Mouse (Mus musculus) stomach, embryonic 14.5 days (tissue): ENCODE results near the gene Plekhj1. TPM values are rescaled to one million over a fixed set of nuclear protein-coding genes. Genes with fewer than 3 reads are reported as not detected.

ENCODE experiments used
- ATAC-seq: fragments of 200-750 bp; cut with Nextera tagmentation; 2 replicates; pipeline ENCODE4 v1.8.0; 2017; ENCODE audit warnings: low read depth, moderate TSS enrichment; ENCODE audit not compliant: insufficient number of reproducible peaks, insufficient read depth, low FRiP score
- H3K27ac ChIP-seq: fragments of 300-500 bp; sonication (generic); 2 replicates; pipeline ENCODE4 v1.5.1; 2014; ENCODE audit warnings: mild to moderate bottlenecking, low read length, moderate library complexity, mixed read lengths
- H3K27me3 ChIP-seq: fragments of 300-500 bp; sonication (generic); 2 replicates; pipeline ENCODE4 v1.6.1; 2014; ENCODE audit warnings: low read length, control low read depth, mixed read lengths; ENCODE audit not compliant: control insufficient read depth, insufficient read depth
- H3K36me3 ChIP-seq: fragments of 300-500 bp; sonication (generic); 2 replicates; pipeline ENCODE4 v1.6.1; 2014; ENCODE audit warnings: mild to moderate bottlenecking, control low read depth, low read length, moderate library complexity, mixed read lengths; ENCODE audit not compliant: control insufficient read depth, insufficient read depth
- H3K4me1 ChIP-seq: fragments of 300-500 bp; sonication (generic); 2 replicates; pipeline ENCODE4 v1.6.1; 2014; ENCODE audit warnings: low read length, control low read depth, mixed read lengths; ENCODE audit not compliant: control insufficient read depth, insufficient read depth
- H3K4me2 ChIP-seq: fragments of 300-500 bp; sonication (generic); replicated peaks from 2 replicates; pipeline ENCODE4 v1.6.1; 2014; ENCODE audit warnings: low read depth, low read length, control low read depth
- H3K4me3 ChIP-seq: fragments of 300-500 bp; sonication (generic); 2 replicates; pipeline ENCODE4 v1.5.1; 2014; ENCODE audit warnings: low read depth, low read length, control low read depth
- H3K9ac ChIP-seq: fragments of 300-500 bp; sonication (generic); replicated peaks from 2 replicates; pipeline ENCODE4 v1.6.1; 2014; ENCODE audit warnings: low read depth, mild to moderate bottlenecking, control low read depth, low read length, moderate library complexity, mixed read lengths
- H3K9me3 ChIP-seq: fragments of 300-500 bp; sonication (generic); 2 replicates; pipeline ENCODE4 v1.6.1; 2016; ENCODE audit warnings: low read depth, low read length, control low read depth; ENCODE audit not compliant: control insufficient read depth
- WGBS: fragments of 180-500 bp; shearing (Covaris S2); extraction: QIAGEN DNeasy Blood & Tissue Kit; methylation state at CpG from one replicate; pipeline ENCODE4 v1.1.7; 2014; 5-methylcytosine and 5-hydroxymethylcytosine counted together
- polyA plus RNA-seq: library from polyadenylated mRNA; unstranded; fragments of >200 nt; fragmentation: Nextera tagmentation; extraction: Ambion mirVana; gene quantifications from 2 replicates; pipeline ENCODE4 v1.2.1, GENCODE M21; 2014

The Plekhj1 gene
- polyA plus RNA-seq, 1 experiment from 2014 or later, result 116 TPM

DNA sequence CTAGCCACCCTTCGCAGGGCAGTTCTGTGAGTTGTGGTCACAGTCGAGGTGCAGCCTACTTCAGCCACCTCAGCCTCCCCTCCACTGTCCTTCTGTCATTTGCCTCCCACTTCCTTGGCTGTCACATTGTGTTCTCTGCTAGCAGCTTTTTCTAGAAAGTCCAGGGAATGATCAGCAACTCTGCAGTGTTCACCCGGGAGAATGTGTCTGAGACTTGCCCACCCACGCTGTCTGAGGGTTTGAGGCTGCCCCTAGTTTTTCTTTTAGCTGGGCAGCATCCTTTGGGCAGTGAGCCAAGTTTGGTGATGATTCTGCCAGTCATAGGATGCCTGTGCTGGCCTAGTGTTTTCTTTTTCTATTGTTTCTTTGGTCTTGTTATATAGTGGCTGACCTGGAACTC, 41.5 kb downstream of the Plekhj1 start:
- Histone ChIP-seq H3K9me3 (no peaks in the 10 kb centered on the region), H3K27ac (no peak overlapping the region), H3K4me1 (peaks cover 25% of the 10 kb centered on the region), H3K4me2 (peak overlapping the region; percentile 95), H3K4me3 (no peak overlapping the region), H3K9ac (no peak overlapping the region), H3K27me3 (no peaks in the 10 kb centered on the region), H3K36me3 (no peaks in the 10 kb centered on the region)
- 67% methylated on average over 4 of the region's 4 CpGs for WGBS
- no peak for ATAC-seq

DNA sequence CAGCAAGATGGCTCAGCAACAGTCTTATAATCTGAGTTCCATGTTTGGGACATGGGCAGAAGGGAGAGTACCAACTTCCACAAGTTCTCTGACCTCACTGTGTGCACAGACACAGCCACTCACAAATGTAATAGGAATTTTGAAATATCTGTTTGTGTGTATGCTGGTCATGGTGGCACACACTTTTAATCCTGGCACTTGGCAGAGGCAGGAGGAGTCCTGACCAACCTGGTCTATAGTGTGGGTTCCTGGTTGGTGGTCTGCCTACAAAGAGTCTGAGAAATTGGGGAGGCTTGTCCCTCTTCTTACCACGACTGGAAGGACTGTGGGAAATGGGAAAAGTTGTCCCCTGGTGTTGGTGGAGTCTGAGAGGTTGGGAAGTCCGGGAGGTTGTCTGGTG, 41.9 kb downstream of the Plekhj1 start:
- ATAC-seq, result no peak
- 0 out of 2 replicates have a peak overlapping the region, but pooled peaks have one; percentile 88 for H3K9ac ChIP-seq
- no peak overlapping the region for H3K27ac ChIP-seq
- H3K4me2 ChIP-seq, result peak overlapping the region; percentile 95
- H3K27me3 ChIP-seq, result no peaks in the 10 kb centered on the region
- H3K36me3 ChIP-seq, result no peaks in the 10 kb centered on the region
- peaks cover 27% of the 10 kb centered on the region for H3K4me1 ChIP-seq
- peak overlapping the region; percentile 88 for H3K4me3 ChIP-seq
- H3K9me3 ChIP-seq, result no peaks in the 10 kb centered on the region
- 66% methylated on average over 2 of the region's 2 CpGs for WGBS

DNA sequence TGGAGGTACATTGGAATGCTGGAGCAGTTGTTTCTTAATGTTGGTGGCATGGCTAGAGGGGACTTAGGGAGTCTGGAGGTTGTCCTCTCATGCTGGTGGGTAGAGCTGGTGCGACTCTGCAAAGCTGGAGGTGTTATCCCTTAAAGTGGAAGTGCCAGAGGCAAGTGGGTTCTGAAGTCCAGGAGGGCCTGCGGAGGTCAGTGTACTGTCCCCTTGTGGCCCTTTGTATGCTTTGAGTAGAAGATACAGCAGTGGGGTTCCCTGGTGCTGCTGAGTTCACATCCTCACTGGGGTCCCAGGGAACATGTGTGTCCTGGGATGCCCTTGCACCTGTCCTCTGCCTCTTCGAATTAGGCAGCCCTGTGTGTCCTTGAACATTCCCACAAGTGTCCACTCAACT, 42.3 kb downstream of the Plekhj1 start:
- Histone ChIP-seq H3K27me3 (no peaks in the 10 kb centered on the region), H3K4me3 (peak overlapping the region; percentile 88), H3K4me1 (peaks cover 28% of the 10 kb centered on the region), H3K9ac (peak overlapping the region; percentile 88), H3K27ac (no peak overlapping the region), H3K9me3 (no peaks in the 10 kb centered on the region), H3K36me3 (no peaks in the 10 kb centered on the region), H3K4me2 (peak overlapping the region; percentile 95)
- WGBS, result 21% methylated on average over 3 of the region's 3 CpGs
- no peak for ATAC-seq

DNA sequence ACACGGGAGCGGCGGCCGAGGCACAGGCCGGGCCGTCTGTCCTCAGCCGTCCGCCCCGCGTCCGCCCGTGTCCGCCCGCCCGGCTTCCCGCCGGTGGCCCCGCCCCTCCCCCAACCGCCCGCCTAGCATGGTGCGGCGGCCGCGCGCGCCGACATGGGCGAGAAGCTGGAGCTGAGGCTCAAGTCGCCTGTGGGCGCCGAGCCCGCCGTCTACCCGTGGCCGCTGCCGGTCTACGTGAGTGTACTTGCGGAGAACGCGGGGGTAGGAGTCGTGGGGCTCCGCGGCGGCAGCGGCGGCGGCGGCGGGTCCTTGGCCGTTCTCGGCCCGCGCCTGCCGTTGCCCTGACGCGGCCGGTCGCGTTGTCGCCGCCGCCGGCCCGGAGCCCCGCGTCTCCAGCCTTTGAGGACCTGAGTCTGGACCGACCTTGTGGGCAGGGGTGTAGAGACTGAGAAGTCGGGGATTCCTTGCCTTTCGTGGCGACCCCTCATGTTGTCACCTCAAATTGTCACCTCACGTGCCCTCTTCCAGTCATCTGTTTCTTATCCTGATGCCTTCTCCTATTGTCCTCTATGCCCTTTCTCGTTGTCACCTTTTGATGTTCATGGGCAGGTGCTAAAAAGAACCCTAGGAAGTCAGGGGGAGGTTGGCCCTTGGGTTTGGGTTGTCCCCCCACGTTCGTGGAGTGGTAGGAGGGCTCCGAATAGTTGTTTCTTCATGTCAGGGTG, 43.0 kb downstream of the Plekhj1 start:
- peak overlapping the region; percentile 88 for H3K4me3 ChIP-seq
- ATAC-seq, result no peak
- WGBS, result under 1% methylated on average over 74 of the region's 75 CpGs
- no peaks in the 10 kb centered on the region for H3K9me3 ChIP-seq
- H3K36me3 ChIP-seq, result no peaks in the 10 kb centered on the region
- H3K4me1 ChIP-seq, result peaks cover 23% of the 10 kb centered on the region
- peak overlapping the region; percentile 81 for H3K27ac ChIP-seq
- H3K4me2 ChIP-seq, result peak overlapping the region; percentile 95
- H3K9ac ChIP-seq, result peak overlapping the region; percentile 88
- H3K27me3 ChIP-seq, result no peaks in the 10 kb centered on the region

DNA sequence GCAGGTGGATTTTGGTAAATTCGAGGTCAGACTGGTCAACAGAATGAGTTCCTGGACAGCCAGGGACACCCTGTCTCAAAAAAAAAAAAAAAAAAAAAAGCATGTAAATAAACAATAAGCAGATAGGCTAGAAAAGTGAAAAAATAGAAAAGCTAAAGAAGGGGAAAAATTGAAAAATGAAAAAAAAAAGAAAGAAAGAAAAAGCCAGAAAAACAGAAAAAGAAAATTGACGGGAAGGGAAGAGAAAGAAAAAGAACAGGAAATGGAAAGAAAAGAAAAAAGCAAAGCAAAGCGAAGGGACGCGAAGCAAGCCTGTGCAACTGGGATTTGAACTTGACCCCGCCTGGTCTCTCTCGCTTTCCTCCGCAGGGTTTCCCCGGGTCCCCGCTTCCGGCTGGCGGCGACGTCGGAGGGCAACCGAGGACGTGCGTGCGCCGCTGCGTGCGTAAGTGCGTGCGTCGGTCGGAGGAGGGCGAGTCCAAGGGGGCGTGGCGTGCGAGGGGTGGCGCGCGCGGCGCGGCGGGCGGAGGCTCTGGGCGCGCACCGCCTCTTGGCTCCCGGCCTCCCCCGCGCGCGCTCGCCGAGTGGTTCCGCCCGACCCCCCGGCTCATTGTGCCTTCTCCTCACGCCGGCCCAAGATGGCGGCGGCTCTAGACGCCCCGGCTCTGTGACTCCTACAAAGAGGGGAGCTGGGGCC, 43.7 kb downstream of the Plekhj1 start, which contains the start of gene Dot1l:
TSS of gene Dot1l (plus strand) at position 613 of the 697 bp plus-strand sequence.
- peak within 1 kb of the TSS; percentile 95 for H3K4me2 ChIP-seq
- peak; percentile 88 for ATAC-seq
- no peaks in the 10 kb centered on the region for H3K27me3 ChIP-seq
- H3K9me3 ChIP-seq, result no peaks in the 10 kb centered on the region
- peaks cover 23% of the 10 kb centered on the region for H3K4me1 ChIP-seq
- H3K9ac ChIP-seq, result peak within 1 kb of the TSS; percentile 88
- peak within 1 kb of the TSS; percentile 88 for H3K4me3 ChIP-seq
- no peaks in the 10 kb centered on the region for H3K36me3 ChIP-seq
- peak within 1 kb of the TSS; percentile 81 for H3K27ac ChIP-seq
- WGBS, result 1% methylated on average over 32 of the region's 57 CpGs

DNA sequence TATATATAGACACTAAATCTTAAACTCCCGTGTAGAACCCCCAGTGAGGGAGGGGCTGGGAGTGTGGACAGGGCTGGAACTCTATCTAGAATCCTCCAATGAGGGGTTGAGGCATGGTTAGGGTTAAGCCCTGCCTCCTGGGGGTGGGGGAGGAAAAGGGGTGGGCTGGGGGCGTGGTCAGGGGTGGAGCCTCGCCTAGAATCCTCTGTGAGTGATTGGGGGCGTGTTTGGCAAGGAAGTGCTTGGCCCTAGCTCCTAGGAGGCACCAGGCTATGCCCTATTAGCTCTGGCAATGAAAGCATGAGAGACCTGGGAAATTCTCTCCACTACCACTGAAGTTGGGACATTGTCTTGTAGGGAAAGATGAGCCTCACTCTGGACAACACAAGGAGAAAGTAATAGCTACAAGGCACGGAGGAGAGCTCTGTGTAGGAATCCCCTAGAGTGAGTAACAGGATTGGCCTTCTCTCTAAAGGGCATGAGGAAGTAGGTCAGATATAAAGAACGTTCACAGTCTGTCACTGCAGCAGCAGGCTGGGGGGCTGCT, 46.3 kb downstream of the Plekhj1 start:
- Histone ChIP-seq H3K9me3 (no peaks in the 10 kb centered on the region), H3K4me1 (peaks cover 17% of the 10 kb centered on the region), H3K27ac (peak overlapping the region; percentile 73), H3K36me3 (no peaks in the 10 kb centered on the region), H3K4me2 (peak overlapping the region; percentile 42), H3K27me3 (no peaks in the 10 kb centered on the region), H3K9ac (no peak overlapping the region), H3K4me3 (peak overlapping the region; percentile 13; the same call in 1 of the 2 replicates)
- ATAC-seq, result peak; percentile 53
- 3% methylated on average over 6 of the region's 6 CpGs for WGBS

DNA sequence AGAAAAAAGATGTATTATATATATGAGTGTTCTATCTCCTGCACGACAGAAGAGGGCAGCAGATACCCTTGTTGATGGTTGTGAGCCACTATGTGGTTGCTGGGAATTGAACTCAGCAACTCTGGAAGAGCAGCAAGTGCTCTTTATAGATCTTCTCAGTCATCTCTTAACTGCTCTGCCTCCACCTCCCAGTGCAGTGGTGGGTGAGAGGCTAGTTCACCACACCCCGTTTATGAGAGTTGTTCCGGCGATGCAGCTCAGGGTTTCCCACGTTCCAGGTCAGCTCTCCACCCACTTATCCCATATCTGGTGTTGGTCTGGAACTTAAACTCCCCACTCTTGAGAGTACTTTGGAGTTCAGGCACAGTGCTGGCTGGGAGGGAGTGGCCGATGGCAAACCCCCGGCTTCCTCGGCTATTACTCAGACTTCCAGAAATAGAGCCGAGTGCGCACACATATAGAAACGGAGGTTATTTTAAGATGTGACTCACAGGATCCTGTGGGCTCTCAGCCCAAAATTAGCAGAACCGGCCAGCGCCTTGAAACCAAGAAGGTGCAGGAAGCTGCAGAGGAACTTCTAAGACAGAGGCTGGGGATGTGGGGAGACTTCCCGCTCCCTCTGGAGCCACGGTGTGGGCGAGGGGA, 47.1 kb downstream of the Plekhj1 start:
- H3K9ac ChIP-seq, result no peak overlapping the region
- H3K9me3 ChIP-seq, result no peaks in the 10 kb centered on the region
- ATAC-seq, result no peak

DNA sequence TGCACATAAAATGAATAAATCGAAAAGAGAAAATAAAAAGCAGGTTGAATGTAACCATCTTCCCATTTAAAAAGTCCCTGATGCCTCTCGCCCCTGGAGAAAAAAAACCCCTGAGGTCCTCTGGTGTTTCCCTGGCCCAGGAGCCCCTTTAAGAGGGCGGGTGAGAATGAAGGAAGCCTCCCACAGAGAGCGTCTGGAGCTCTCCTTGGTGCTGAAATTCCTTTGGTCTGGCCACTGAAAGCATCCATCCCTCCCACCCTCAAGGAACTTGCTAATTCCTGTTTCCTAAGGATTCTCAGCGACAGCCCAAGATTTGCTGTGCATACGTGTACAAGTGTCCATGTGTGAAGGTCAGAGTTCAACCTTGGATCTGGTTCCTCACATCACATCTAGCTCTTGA, 49.8 kb downstream of the Plekhj1 start:
- Histone ChIP-seq H3K36me3 (no peaks in the 10 kb centered on the region), H3K9me3 (no peaks in the 10 kb centered on the region), H3K9ac (no peak overlapping the region), H3K4me1 (0 out of 2 replicates have a peak, but pooled peaks cover 3% of the 10 kb centered on the region), H3K27me3 (no peaks in the 10 kb centered on the region), H3K4me3 (no peak overlapping the region), H3K27ac (no peak overlapping the region), H3K4me2 (no peak overlapping the region)
- ATAC-seq, result no peak
- 12% methylated on average over 6 of the region's 6 CpGs for WGBS

More for the DNA sequence above, 47.1 kb downstream of the Plekhj1 start:
- peak overlapping the region; percentile 73 for H3K27ac ChIP-seq
- no peaks in the 10 kb centered on the region for H3K27me3 ChIP-seq
- peak overlapping the region; percentile 42 for H3K4me2 ChIP-seq
- WGBS, result 7% methylated on average over 16 of the region's 16 CpGs
- H3K4me1 ChIP-seq, result peaks cover 9% of the 10 kb centered on the region
- H3K4me3 ChIP-seq, result peak overlapping the region; percentile 13; the same call in 1 of the 2 replicates
- no peaks in the 10 kb centered on the region for H3K36me3 ChIP-seq
